Mouse (Mus musculus) hindbrain, embryonic 12.5 days (tissue): ENCODE results near the gene Kif6. TPM values are rescaled to one million over a fixed set of nuclear protein-coding genes. Genes with fewer than 3 reads are reported as not detected.

ENCODE experiments used
- ATAC-seq: fragments of 200-750 bp; cut with Nextera tagmentation; 2 replicates; pipeline ENCODE4 v1.8.0; 2017; ENCODE audit warnings: moderate TSS enrichment; ENCODE audit not compliant: low FRiP score
- H3K27ac ChIP-seq: fragments of 300-500 bp; sonication (generic); 2 replicates; pipeline ENCODE4 v1.5.1; 2016; ENCODE audit warnings: mild to moderate bottlenecking
- H3K27me3 ChIP-seq: fragments of 300-500 bp; sonication (generic); 2 replicates; pipeline ENCODE4 v1.6.1; 2016; ENCODE audit warnings: mild to moderate bottlenecking
- H3K36me3 ChIP-seq: fragments of 300-500 bp; sonication (generic); 2 replicates; pipeline ENCODE4 v1.6.1; 2016; ENCODE audit warnings: mild to moderate bottlenecking
- H3K4me1 ChIP-seq: fragments of 300-500 bp; sonication (generic); 2 replicates; pipeline ENCODE4 v1.6.1; 2016
- H3K4me2 ChIP-seq: fragments of 300-500 bp; sonication (generic); replicated peaks from 2 replicates; pipeline ENCODE4 v1.6.1; 2016; ENCODE audit warnings: mild to moderate bottlenecking
- H3K4me3 ChIP-seq: fragments of 300-500 bp; sonication (generic); 2 replicates; pipeline ENCODE4 v1.5.1; 2016; ENCODE audit warnings: mild to moderate bottlenecking
- H3K9ac ChIP-seq: fragments of 300-500 bp; sonication (generic); 2 replicates; pipeline ENCODE4 v1.6.1; 2016; ENCODE audit warnings: mild to moderate bottlenecking, moderate library complexity
- H3K9me3 ChIP-seq: fragments of 300-500 bp; sonication (generic); replicated peaks from 2 replicates; pipeline ENCODE4 v1.6.1; 2016; ENCODE audit warnings: mild to moderate bottlenecking
- WGBS: fragments of 180-500 bp; shearing (Covaris S2); methylation state at CpG from one replicate; pipeline ENCODE4 v1.1.7; 2016; 5-methylcytosine and 5-hydroxymethylcytosine counted together
- polyA plus RNA-seq: library from polyadenylated mRNA; unstranded; fragments of >200 nt; fragmentation: Nextera tagmentation; extraction: Ambion mirVana; gene quantifications from 2 replicates; pipeline ENCODE4 v1.2.1, GENCODE M21; 2016

Kif6 gene
- polyA plus RNA-seq, 1 experiment from 2014 or later, result 3.2 TPM

DNA sequence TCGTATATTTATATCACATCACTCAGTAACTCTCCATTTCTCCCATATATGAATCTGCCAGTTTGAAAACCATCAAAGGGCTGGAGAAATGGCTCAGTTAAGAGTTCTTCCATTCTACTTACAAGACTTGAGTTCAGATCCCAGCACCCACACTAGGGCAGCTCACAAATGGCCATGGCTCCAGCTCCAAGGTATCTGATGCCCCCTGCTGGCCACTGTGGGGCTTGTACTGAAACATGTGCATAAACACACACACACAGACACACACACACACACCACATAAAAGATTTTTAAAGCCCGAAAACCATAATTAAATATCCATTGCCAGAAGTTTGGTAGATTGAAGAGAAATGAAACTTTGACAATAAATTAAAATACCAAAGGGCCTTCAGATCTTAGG, 111.3 kb downstream of the Kif6 start:
- Histone ChIP-seq H3K9ac (no peak overlapping the region), H3K4me3 (no peak overlapping the region), H3K27ac (no peak overlapping the region), H3K4me1 (no peaks in the 10 kb centered on the region), H3K36me3 (no peaks in the 10 kb centered on the region), H3K27me3 (no peaks in the 10 kb centered on the region), H3K4me2 (no peak overlapping the region), H3K9me3 (peaks cover 4% of the 10 kb centered on the region; the same call in 1 of the 2 replicates)
- no peak for ATAC-seq
- 95% methylated on average over 2 of the region's 2 CpGs for WGBS

DNA sequence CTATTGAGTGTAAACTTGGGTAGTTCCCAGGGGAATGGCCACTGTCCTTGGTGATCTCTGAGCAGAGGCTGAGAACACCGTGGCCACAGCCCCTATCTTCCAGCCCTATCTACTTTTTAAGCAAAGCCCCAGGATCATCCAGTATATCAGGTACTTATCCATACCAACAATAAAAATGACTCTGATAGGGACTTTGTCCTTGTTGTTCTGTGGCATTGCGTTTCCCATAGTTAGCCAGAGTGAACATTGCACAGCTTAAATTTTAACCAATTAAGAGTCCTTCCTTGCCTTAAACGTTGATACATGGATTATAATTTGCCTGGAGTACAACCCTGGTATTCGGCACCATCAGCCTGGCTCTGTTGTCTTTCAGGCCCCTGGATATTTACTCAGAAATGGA, 112.0 kb downstream of the Kif6 start:
- no peaks in the 10 kb centered on the region for H3K4me1 ChIP-seq

DNA sequence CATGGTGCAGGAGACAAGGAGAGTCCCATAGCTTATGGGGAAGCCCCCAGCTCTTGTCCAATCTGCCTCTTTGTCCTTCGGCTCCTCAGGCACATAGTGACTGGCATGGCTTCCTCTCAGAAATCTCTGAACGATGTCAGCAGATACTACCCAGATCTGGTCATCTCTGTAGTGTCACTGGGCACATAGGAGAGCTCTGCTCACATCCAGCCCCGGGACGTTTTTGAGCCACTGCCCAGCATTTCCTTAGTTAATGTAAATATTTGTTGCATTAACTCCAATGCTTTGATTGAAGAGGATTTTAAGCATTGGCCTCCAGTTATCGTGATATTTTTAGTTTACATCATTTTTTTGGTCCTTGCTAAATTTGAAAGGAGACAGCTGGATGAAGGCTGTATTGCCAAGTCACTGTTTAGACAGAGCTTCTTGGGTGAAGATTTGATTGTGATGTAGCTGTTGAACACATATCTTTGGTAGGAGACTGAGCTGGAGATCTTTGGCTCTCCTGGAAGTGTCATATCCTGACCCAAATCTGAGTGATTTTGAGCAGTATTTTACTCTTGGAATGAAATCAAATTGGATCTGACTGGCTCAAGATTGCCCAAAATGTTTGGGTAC, 112.6 kb downstream of the Kif6 start:
- Histone ChIP-seq H3K9ac (no peak overlapping the region), H3K9me3 (peaks cover 4% of the 10 kb centered on the region; the same call in 1 of the 2 replicates), H3K4me3 (no peak overlapping the region), H3K36me3 (no peaks in the 10 kb centered on the region), H3K4me1 (no peaks in the 10 kb centered on the region), H3K27ac (no peak overlapping the region), H3K27me3 (no peaks in the 10 kb centered on the region), H3K4me2 (no peak overlapping the region)
- ATAC-seq, result no peak
- whole genome bisulfite sequencing, result 89% methylated on average over 5 of the region's 5 CpGs

More for the DNA sequence above, 112.0 kb downstream of the Kif6 start:
- Histone ChIP-seq H3K9me3 (peaks cover 4% of the 10 kb centered on the region; the same call in 1 of the 2 replicates), H3K4me3 (no peak overlapping the region), H3K9ac (no peak overlapping the region), H3K36me3 (no peaks in the 10 kb centered on the region), H3K27ac (no peak overlapping the region), H3K4me2 (no peak overlapping the region), H3K27me3 (no peaks in the 10 kb centered on the region)
- 89% methylated on average over 4 of the region's 4 CpGs for WGBS
- ATAC-seq, result no peak

DNA sequence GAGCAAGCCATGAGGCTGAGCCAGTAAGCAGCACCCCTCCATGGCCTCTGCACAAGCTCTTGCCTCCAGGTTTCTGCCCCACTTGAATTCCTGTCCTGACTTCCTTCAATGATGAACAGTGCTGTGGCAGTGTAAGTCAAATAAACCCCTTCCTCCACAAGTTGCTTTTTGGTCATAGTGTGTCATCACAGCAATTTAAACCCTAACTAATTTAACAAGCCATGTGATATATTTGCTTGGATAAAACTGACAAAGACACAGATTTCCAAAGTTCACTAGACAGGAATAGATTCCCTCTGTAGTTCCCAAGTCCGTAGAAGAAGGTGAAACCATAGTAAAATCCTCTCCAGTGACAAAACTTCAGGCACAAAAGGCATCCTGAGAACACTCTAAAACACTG, 114.9 kb downstream of the Kif6 start:
- H3K9me3 ChIP-seq, result peaks cover 4% of the 10 kb centered on the region; the same call in 1 of the 2 replicates
- no peak overlapping the region for H3K27ac ChIP-seq
- H3K9ac ChIP-seq, result no peak overlapping the region
- no peaks in the 10 kb centered on the region for H3K4me1 ChIP-seq
- H3K4me3 ChIP-seq, result no peak overlapping the region
- 91% methylated on average over 1 of the region's 1 CpGs for WGBS
- no peak for ATAC-seq
- no peaks in the 10 kb centered on the region for H3K36me3 ChIP-seq
- H3K4me2 ChIP-seq, result no peak overlapping the region
- no peaks in the 10 kb centered on the region for H3K27me3 ChIP-seq

DNA sequence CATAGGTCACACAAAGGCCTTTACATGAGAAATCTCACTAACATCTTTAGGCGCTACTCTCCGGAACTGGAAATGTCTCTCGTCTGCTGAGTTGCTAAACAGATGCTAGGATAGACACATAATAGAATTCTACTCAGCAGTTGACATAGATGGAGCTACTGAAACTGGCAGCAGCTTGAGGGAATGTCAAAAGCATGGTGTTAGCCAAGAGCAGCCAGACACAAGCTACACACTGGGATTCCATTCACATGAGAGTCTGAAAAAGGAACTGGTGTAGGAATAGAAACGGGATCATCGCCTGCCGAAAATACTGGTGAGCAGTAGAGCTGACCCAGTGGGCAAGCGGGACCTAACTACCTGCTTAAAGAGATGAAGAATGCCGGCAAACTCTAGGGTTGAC, 117.8 kb downstream of the Kif6 start:
- no peaks in the 10 kb centered on the region for H3K36me3 ChIP-seq
- no peak for ATAC-seq
- WGBS, result 91% methylated on average over 8 of the region's 8 CpGs
- no peak overlapping the region for H3K9ac ChIP-seq
- no peak overlapping the region for H3K4me3 ChIP-seq
- no peaks in the 10 kb centered on the region for H3K27me3 ChIP-seq
- H3K9me3 ChIP-seq, result no peaks in the 10 kb centered on the region
- no peaks in the 10 kb centered on the region for H3K4me1 ChIP-seq
- no peak overlapping the region for H3K4me2 ChIP-seq
- no peak overlapping the region for H3K27ac ChIP-seq

DNA sequence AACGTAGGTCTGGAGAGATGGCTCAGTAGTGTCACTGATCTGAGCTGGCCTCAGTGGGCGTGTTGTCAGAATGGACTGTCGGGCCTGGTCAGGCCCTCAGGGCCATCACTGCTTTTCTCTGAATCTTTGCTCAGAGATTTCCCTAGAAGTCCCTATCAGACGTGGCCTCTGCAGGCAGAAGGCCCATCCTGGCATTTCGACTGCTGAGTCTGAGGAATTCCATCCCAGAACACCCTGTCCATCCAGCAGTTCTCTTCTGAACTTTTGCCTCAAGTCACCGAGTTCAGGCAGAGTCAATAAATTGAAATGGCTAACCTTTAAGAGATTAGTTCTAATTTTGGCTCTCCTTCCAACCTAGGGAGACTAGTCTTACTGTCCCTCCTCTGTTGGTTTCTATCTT, 119.1 kb downstream of the Kif6 start:
- Histone ChIP-seq H3K36me3 (no peaks in the 10 kb centered on the region), H3K4me2 (no peak overlapping the region), H3K9me3 (no peaks in the 10 kb centered on the region), H3K27ac (no peak overlapping the region), H3K4me3 (no peak overlapping the region), H3K4me1 (no peaks in the 10 kb centered on the region), H3K9ac (no peak overlapping the region), H3K27me3 (no peaks in the 10 kb centered on the region)
- no peak for ATAC-seq
- 87% methylated on average over 6 of the region's 6 CpGs for WGBS

DNA sequence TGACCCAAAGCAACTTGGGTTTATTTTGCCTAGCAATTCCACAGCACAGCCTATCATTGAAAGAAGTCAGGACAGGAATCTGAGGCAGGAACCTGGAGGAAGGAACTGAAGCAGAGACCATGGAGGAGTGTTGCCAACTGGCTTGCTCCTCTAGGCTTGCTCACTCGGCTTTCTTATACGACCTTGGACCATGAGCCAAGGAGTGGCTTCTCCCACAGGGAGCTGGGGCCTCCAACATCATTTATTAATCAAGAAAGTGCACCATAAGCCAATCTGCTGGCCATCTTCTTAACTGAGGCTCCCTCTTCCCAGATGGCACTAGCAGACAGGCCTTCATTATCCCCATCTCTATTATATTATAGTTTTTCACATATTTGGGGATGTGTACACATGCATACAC, 119.8 kb downstream of the Kif6 start:
- no peak for ATAC-seq
- H3K4me3 ChIP-seq, result no peak overlapping the region
- no peak overlapping the region for H3K27ac ChIP-seq
- no peak overlapping the region for H3K9ac ChIP-seq
- 88% methylated on average over 2 of the region's 2 CpGs for WGBS
- no peaks in the 10 kb centered on the region for H3K4me1 ChIP-seq
- H3K4me2 ChIP-seq, result no peak overlapping the region
- no peaks in the 10 kb centered on the region for H3K9me3 ChIP-seq
- H3K27me3 ChIP-seq, result no peaks in the 10 kb centered on the region
- no peaks in the 10 kb centered on the region for H3K36me3 ChIP-seq

DNA sequence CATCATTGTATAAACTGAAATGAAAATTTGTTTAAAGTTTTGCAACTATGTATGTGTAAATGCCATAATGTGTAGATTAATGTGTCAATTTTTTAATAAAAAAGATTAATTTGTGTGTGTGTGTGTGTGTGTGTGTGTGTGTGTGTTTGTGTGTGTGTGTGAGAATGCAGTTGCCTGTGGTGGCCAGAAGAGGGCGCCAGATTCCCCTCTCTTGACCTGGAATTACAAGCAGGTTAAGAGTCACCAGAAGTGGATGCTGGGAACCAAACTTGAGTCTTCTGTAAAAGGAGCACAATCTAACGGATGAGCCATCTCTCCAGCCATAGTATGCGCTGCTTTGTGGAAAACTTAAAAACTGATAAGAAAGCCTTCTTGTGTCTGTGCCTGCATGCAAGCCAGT, 121.4 kb downstream of the Kif6 start:
- WGBS, result 73% methylated on average over 3 of the region's 3 CpGs
- Histone ChIP-seq H3K27me3 (no peaks in the 10 kb centered on the region), H3K9ac (no peak overlapping the region), H3K4me3 (no peak overlapping the region), H3K27ac (no peak overlapping the region), H3K4me1 (no peaks in the 10 kb centered on the region), H3K36me3 (no peaks in the 10 kb centered on the region), H3K9me3 (no peaks in the 10 kb centered on the region), H3K4me2 (no peak overlapping the region)
- ATAC-seq, result no peak

DNA sequence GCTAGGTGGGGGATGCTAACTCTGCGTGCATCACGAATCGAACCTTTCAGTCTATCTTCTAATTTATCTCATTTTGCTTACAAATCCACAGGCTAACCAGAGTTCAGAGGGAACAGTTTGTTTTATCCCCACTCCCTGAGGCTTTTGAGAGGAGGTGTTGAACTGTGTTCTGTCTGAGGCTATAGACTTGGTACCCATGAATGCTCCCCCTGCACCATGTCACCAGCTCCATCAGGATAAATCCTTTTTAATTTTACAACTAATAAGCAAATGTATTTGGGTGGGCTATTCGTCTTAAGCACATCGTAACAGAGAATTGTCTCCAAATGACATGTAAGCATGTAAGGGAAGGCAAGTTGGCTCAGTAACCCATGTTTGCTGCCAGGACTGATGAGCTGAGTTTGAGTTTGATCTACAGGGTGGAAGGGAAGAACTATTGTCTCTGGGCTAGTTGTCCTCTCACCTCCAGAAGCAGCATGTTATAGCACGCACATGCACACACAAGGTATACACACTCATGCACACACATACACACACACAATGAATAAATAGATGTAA, 122.4 kb downstream of the Kif6 start:
- Histone ChIP-seq H3K4me2 (no peak overlapping the region), H3K9ac (no peak overlapping the region), H3K9me3 (no peaks in the 10 kb centered on the region), H3K27ac (no peak overlapping the region), H3K4me1 (no peaks in the 10 kb centered on the region), H3K36me3 (no peaks in the 10 kb centered on the region), H3K27me3 (no peaks in the 10 kb centered on the region), H3K4me3 (no peak overlapping the region)
- no peak for ATAC-seq
- 94% methylated on average over 6 of the region's 6 CpGs for WGBS

DNA sequence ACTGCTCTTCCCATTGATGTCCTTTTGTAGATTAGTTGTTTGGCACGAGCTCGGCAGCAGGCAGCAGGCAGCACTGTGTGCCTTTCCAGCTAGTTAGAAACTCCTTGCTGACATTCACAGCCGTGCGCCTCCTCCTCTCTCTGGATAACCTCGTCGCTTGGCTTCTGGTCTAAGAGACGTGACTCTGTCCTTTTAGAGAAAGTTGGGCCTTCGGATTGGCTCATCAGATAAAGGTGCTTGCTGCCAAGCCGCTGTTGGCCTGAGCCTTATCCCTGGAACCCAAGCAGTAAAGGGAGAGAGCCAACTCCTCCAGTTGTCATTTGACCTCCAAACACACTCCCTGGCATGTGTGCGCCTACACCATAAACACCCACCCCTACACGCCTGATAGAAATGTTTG, 123.4 kb downstream of the Kif6 start:
- Histone ChIP-seq H3K27ac (no peak overlapping the region), H3K9me3 (no peaks in the 10 kb centered on the region), H3K4me3 (no peak overlapping the region), H3K36me3 (no peaks in the 10 kb centered on the region), H3K4me2 (no peak overlapping the region), H3K9ac (no peak overlapping the region), H3K4me1 (no peaks in the 10 kb centered on the region), H3K27me3 (no peaks in the 10 kb centered on the region)
- no peak for ATAC-seq
- whole genome bisulfite sequencing, result 88% methylated on average over 11 of the region's 11 CpGs

DNA sequence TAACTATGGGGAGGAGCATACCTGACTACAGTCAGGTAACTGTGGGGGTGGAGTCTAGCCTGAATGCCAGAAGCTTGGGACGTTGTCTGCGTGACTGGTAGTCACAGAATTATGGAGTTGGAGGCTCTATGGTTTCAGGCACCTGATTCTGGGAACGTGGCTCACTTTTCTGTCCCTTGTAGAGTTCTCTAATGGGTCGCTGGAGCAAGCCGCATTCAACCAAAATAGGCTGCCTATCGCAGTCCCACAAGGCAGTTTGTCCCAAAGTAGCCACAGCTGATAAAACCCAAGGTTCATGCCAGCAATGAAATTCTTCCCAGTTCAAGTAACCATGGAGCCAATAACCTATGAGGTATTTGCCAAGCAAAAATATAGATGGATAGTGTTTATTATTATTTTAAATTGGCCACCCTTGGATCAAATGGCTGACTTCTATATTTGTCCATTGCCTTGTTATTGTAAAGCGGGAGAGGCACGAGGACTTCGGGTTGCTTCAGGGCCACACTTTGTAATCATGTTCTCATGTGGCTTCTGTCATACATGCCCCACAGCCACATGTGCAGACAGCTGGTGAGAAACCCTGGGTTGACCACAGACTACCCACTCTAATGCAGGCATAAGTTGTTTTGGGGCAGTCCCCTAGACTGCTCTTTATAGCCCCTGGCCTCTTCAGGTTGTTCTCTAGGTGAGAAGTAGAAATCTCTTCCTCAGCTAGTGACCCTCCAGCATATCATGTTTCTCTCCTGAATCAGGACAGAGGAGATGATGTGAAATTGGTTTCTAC, 125.2 kb downstream of the Kif6 start:
- H3K4me1 ChIP-seq, result no peaks in the 10 kb centered on the region
- no peak for ATAC-seq
- WGBS, result 92% methylated on average over 9 of the region's 9 CpGs
- H3K36me3 ChIP-seq, result no peaks in the 10 kb centered on the region
- no peak overlapping the region for H3K9ac ChIP-seq
- H3K27ac ChIP-seq, result no peak overlapping the region
- H3K4me3 ChIP-seq, result no peak overlapping the region
- no peaks in the 10 kb centered on the region for H3K27me3 ChIP-seq
- H3K4me2 ChIP-seq, result no peak overlapping the region
- H3K9me3 ChIP-seq, result no peaks in the 10 kb centered on the region

DNA sequence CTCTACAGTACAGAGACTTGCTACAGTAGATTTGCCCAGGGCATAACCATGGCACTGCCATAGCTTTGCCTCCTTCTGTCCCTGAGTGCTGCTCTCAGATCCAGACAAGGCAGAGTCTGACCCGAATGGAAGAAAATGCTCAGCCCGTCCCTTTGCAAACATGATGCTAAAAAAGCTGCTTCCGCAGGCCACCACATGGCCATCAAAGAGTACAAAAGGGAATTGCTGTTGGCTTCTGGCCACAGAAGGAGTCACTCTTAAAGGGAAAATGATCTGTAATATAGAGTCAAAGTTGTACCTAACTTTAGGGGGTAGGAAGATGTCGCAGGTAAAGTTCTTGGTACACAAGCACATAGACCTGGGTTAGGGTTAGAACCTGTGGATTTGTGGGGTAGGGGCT, 126.2 kb downstream of the Kif6 start:
- H3K9me3 ChIP-seq, result no peaks in the 10 kb centered on the region
- no peak overlapping the region for H3K4me2 ChIP-seq
- no peak overlapping the region for H3K27ac ChIP-seq
- no peaks in the 10 kb centered on the region for H3K4me1 ChIP-seq
- no peak overlapping the region for H3K9ac ChIP-seq
- no peaks in the 10 kb centered on the region for H3K36me3 ChIP-seq
- ATAC-seq, result no peak
- no peak overlapping the region for H3K4me3 ChIP-seq
- WGBS, result 89% methylated on average over 4 of the region's 4 CpGs
- H3K27me3 ChIP-seq, result no peaks in the 10 kb centered on the region

DNA sequence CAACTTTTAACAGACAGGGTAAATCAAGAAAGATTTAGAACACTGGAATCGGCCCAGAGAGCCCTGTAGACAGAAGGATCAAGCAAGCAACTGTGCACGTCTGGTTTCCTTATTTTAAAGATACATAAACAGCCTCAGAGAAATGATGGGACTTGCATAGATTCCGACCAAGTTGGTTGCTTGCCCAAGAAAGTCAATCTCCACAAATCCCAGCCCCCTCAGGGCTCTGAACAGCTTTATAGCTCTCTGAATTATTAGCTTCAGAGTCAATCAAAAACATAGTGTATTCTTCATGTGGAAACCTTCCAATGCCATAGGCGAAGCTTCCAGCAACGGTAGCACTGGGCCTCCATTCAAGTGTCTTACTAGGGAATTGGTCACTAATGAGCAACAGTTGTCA, 127.0 kb downstream of the Kif6 start:
- Histone ChIP-seq H3K9ac (no peak overlapping the region), H3K4me1 (no peaks in the 10 kb centered on the region), H3K4me2 (no peak overlapping the region), H3K36me3 (no peaks in the 10 kb centered on the region), H3K27me3 (no peaks in the 10 kb centered on the region), H3K9me3 (no peaks in the 10 kb centered on the region), H3K4me3 (no peak overlapping the region), H3K27ac (no peak overlapping the region)
- WGBS, result 82% methylated on average over 5 of the region's 5 CpGs
- no peak for ATAC-seq
